Mouse (Mus musculus) erythroblast, embryonic 14.5 days (primary cell): ENCODE measurements around the gene Tmem29. TPM values are rescaled to one million over a fixed set of nuclear protein-coding genes. Genes with fewer than 3 reads are reported as not detected.

Experiments used
- H3K27me3 ChIP-seq: 2 replicates; pipeline ENCODE4 v1.6.1; 2012; ENCODE audit warnings: inconsistent platforms; ENCODE audit not compliant: control insufficient read depth
- H3K36me3 ChIP-seq: 2 replicates; pipeline ENCODE4 v1.6.1; 2012; ENCODE audit warnings: mild to moderate bottlenecking, inconsistent platforms; ENCODE audit not compliant: control insufficient read depth
- H3K4me1 ChIP-seq: 2 replicates; pipeline ENCODE4 v1.6.1; 2012; ENCODE audit warnings: inconsistent platforms; ENCODE audit not compliant: control insufficient read depth
- H3K4me3 ChIP-seq: replicated peaks from 2 replicates; pipeline ENCODE3; 2012; ENCODE audit warnings: moderate library complexity, mild to moderate bottlenecking, inconsistent platforms
- H3K9me3 ChIP-seq: 2 replicates; pipeline ENCODE4 v1.6.1; 2012; ENCODE audit warnings: low read length, inconsistent platforms, mixed read lengths; ENCODE audit not compliant: control insufficient read depth
- GATA1 ChIP-seq: IDR thresholded peaks from 2 replicates; pipeline ENCODE4 v1.6.1; 2012; ENCODE audit warnings: low read length, inconsistent platforms, mixed read lengths
- TAL1 ChIP-seq: IDR thresholded peaks from 3 replicates; pipeline ENCODE4 v1.6.1; 2012; ENCODE audit warnings: low read length, inconsistent platforms, mixed read lengths
- polyA plus RNA-seq: library from polyadenylated mRNA; stranded (reverse); fragments of >175 nt; gene quantifications from 2 replicates; pipeline ENCODE4 v1.2.3, GENCODE M21; 2012

Tmem29 gene
- polyA plus RNA-seq, 1 experiment: 0.22 TPM

DNA sequence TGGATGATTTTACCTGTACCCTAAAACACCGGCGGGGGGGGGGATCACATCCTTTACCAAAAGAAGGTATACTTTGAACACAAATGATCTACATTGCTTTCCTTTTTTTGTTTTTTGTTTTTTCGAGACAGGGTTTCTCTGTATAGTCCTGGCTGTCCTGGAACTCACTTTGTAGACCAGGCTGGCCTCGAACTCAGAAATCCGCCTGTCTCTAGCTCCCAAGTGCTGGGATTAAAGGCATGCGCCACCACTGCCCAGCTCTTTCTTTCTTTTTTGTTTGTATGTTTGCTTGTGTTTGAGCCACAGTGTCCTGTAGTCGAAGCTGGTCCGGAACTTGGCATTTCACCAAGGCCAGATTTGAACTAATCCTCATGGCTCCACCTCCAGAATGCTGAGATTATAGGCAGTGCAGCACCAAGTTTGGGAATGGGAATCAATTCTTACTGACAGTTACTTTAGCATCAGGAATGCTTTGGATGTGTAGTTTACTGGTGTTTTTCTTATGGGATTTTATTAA is 515 bp upstream of the Tmem29 start:
- no peaks in the 10 kb centered on the region for H3K27me3 ChIP-seq
- TF ChIP-seq GATA1: no peak
- no peak for TF ChIP-seq TAL1
- H3K4me1 ChIP-seq: peaks cover 34% of the 10 kb centered on the region
- peak overlapping the region; percentile 80 for H3K4me3 ChIP-seq
- H3K9me3 ChIP-seq: no peaks in the 10 kb centered on the region
- H3K36me3 ChIP-seq: no peaks in the 10 kb centered on the region

DNA sequence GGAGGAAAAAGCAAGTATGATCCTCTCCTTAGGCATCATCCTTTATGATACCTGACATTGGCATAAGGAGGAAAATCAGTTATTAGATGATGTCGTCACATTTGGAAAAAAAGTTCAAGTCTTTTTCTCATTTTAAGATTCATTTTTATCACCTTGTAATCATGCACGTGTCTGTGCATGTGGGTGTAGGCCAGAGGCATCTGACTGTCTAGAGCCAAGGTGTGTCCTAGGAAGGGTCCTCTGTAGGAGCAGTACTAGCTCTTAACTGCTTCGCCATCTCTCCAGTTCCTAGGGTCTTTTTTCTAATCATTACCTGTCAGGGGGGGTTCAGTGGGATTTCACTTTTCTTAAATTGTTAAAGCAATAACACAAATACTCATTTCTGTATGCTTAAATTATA is 818 bp downstream of the Tmem29 start:
- TF ChIP-seq GATA1 (no peak), TAL1 (no peak)
- peak overlapping the region; percentile 80 for H3K4me3 ChIP-seq

GRCm38 (mm10) chrX:150440505-150441338 is 18.2 kb downstream of the Tmem29 start:
- TF ChIP-seq TAL1 (no peak), GATA1 (no peak)
- H3K9me3 ChIP-seq: no peaks in the 10 kb centered on the region
- H3K27me3 ChIP-seq: no peaks in the 10 kb centered on the region
- peak overlapping the region; percentile 62 for H3K4me3 ChIP-seq
- H3K4me1 ChIP-seq: peaks cover 16% of the 10 kb centered on the region
- H3K36me3 ChIP-seq: no peaks in the 10 kb centered on the region

More for the DNA sequence above, 818 bp downstream of the Tmem29 start:
- Histone ChIP-seq H3K27me3 (no peaks in the 10 kb centered on the region), H3K4me1 (peaks cover 24% of the 10 kb centered on the region), H3K36me3 (no peaks in the 10 kb centered on the region), H3K9me3 (no peaks in the 10 kb centered on the region)

DNA sequence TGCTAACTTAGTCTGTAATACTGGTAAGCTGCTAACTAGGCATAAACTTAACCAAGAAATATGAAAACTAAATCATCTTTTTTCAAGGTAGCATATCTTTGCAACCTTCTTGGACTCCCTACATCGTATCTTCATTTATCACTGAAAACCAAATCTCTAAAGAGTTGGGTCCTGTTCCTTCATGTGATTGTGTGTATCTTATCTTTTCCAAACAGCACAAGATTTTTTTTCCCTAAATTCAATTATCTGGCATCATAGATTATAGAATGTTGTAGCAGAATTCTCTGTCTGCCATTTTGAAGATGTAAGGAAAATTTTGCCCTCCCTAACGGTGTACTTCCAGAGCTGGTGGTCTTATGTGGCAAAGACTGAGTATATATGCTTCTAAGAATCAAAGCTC is 22.6 kb downstream of the Tmem29 start:
- TF ChIP-seq GATA1 (no peak), TAL1 (no peak)
- no peak overlapping the region for H3K4me3 ChIP-seq
- H3K27me3 ChIP-seq: no peaks in the 10 kb centered on the region
- H3K36me3 ChIP-seq: no peaks in the 10 kb centered on the region
- no peaks in the 10 kb centered on the region for H3K9me3 ChIP-seq
- H3K4me1 ChIP-seq: peaks cover 30% of the 10 kb centered on the region

DNA sequence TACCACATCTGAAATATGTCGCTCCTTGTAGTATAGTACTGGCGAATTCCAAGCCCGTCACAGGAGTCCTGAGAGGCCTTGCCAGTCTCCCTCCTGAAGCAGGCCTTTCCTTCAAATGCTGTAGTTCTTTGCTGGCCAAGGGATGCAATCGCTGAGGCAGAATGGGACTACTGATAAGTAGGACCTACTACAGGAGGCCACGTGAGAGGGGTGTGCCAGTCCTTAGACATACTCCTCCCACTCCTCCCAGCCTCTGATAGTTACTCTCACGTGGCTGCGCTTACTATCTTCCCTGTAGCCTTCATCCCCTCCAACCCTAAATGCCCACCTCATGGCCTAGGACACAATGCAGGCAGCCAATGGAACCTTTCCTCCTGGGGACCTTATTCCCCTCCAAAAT is 23.6 kb downstream of the Tmem29 start:
- TF ChIP-seq TAL1: 0 out of 3 replicates have a peak, but pooled peaks have one; percentile 11
- TF ChIP-seq GATA1: 0 out of 2 replicates have a peak, but pooled peaks have one; percentile 11
- no peaks in the 10 kb centered on the region for H3K27me3 ChIP-seq
- H3K9me3 ChIP-seq: no peaks in the 10 kb centered on the region
- H3K36me3 ChIP-seq: no peaks in the 10 kb centered on the region
- H3K4me3 ChIP-seq: no peak overlapping the region
- H3K4me1 ChIP-seq: peaks cover 23% of the 10 kb centered on the region

DNA sequence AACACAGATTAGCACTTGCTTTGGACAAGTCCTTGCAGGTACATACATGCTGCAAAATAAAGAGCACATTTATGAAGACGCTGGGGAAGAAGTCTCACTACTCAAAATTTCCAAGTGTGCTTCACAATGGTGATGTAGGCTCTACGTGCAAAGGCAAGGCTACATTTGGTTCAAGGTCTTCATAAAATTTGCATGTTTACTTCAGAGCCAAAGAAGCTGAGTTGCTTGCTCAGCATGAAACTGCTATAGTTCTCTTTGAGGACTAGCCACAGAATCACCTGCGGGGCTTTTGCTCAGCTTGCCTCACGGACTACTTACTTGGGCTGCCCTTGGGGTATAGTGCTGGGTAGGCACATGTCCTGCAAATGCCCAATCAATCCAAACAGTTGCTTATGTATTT is 45.4 kb downstream of the Tmem29 start:
- Histone ChIP-seq H3K4me3 (no peak overlapping the region), H3K9me3 (no peaks in the 10 kb centered on the region), H3K4me1 (no peaks in the 10 kb centered on the region), H3K36me3 (no peaks in the 10 kb centered on the region; the same call in 1 of the 2 replicates), H3K27me3 (no peaks in the 10 kb centered on the region)
- TF ChIP-seq GATA1 (no peak), TAL1 (no peak)

Other genes starting within 250 kb of the Tmem29 start
- 201 and 241 TPM in 2 replicates for gene Alas2, start 88.2 kb upstream of the Tmem29 start, polyA plus RNA-seq
- gene Pfkfb1, start 129.1 kb upstream of the Tmem29 start, polyA plus RNA-seq: 0.16 and 0.27 TPM in 2 replicates
- gene Apex2, start 130.7 kb upstream of the Tmem29 start, polyA plus RNA-seq: 0.33 and 0.39 TPM in 2 replicates
- gene Tro, start 198.4 kb upstream of the Tmem29 start, polyA plus RNA-seq: not detected in 2 replicates